Mouse (Mus musculus) brain, adult 2 months (tissue): ENCODE data around the gene Rnf151.
"Not testable (repeated sequence)": the region's sequence is repeated elsewhere in the genome, so short reads cannot be mapped to it uniquely, and the experiment has no call there.

ENCODE experiments used
- DNase-seq: peaks from one replicate; pipeline ENCODE4 v3.0.0; 2011; ENCODE audit warnings: low read depth, low spot score

Rnf151 gene

GRCm38 (mm10) chr17:24705821-24706220, 12.0 kb downstream of the Rnf151 start:
- no peak for DNase-seq

GRCm38 (mm10) chr17:24701251-24701650, 16.6 kb downstream of the Rnf151 start:
- no peak for DNase-seq

- no peak for DNase-seq
These were observed 18.4 kb downstream of the Rnf151 start for GRCm38 (mm10) chr17:24699473-24699872.

- no peak for DNase-seq
These were observed 19.1 kb downstream of the Rnf151 start for GRCm38 (mm10) chr17:24698715-24699114.

GRCm38 (mm10) chr17:24697985-24698384, 19.9 kb downstream of the Rnf151 start:
- no peak for DNase-seq

- peak; percentile 94 for DNase-seq
These were observed 21.7 kb downstream of the Rnf151 start, which contains the start of the genes Gfer and Noxo1 for GRCm38 (mm10) chr17:24696011-24696697. Gene Gfer, minus strand, starts transcription at chr17:24696156. Gene Noxo1, plus strand, starts transcription at chr17:24696234.

- no peak for DNase-seq
These were observed 22.4 kb downstream of the Rnf151 start for GRCm38 (mm10) chr17:24695326-24696010.

GRCm38 (mm10) chr17:24692385-24692784, 25.5 kb downstream of the Rnf151 start:
- DNase-seq = no peak

- peak; percentile 69 for DNase-seq
These were observed 28.4 kb downstream of the Rnf151 start, which contains the start of gene Syngr3 for GRCm38 (mm10) chr17:24689251-24690081. Gene Syngr3, minus strand, starts transcription at chr17:24689955.

- DNase-seq = no peak
These were observed 30.3 kb downstream of the Rnf151 start for GRCm38 (mm10) chr17:24687599-24687998.

- DNase-seq = peak; percentile 35
These were observed 30.7 kb downstream of the Rnf151 start for GRCm38 (mm10) chr17:24687146-24687595.

- no peak for DNase-seq
These were observed 31.3 kb downstream of the Rnf151 start for GRCm38 (mm10) chr17:24686514-24686913.

- no peak for DNase-seq
These were observed 40.3 kb downstream of the Rnf151 start for GRCm38 (mm10) chr17:24677500-24678080.

GRCm38 (mm10) chr17:24676877-24677276, 41.0 kb downstream of the Rnf151 start:
- no peak for DNase-seq

- peak; percentile 83 for DNase-seq
These were observed 41.7 kb downstream of the Rnf151 start for GRCm38 (mm10) chr17:24676187-24676586.

GRCm38 (mm10) chr17:24674277-24674676, 43.6 kb downstream of the Rnf151 start:
- DNase-seq = peak; percentile 85

- DNase-seq = no peak
These were observed 45.7 kb downstream of the Rnf151 start for GRCm38 (mm10) chr17:24672141-24672540.

GRCm38 (mm10) chr17:24671346-24671745, 46.5 kb downstream of the Rnf151 start:
- no peak for DNase-seq

GRCm38 (mm10) chr17:24670246-24670844, 47.5 kb downstream of the Rnf151 start:
- DNase-seq = no peak

- DNase-seq = peak; percentile 97
These were observed 48.2 kb downstream of the Rnf151 start, which contains the start of gene Zfp598 for GRCm38 (mm10) chr17:24669545-24670245. Gene Zfp598, plus strand, starts transcription at chr17:24669687.

- DNase-seq = not testable (repeated sequence)
These were observed 48.7 kb downstream of the Rnf151 start for GRCm38 (mm10) chr17:24669214-24669544.
